Mouse (Mus musculus) left cerebral cortex, postnatal 14 days (tissue): ENCODE measurements around the gene Dapk1. TPM values are rescaled to one million over a fixed set of nuclear protein-coding genes. Genes with fewer than 3 reads are reported as not detected.

Experiments used
- DNase-seq, 2 experiments: peaks; one replicate each; pipeline ENCODE4 v3.0.0; 2021 to 2022; ENCODE audit warnings: low spot score in 2 of 2, mixed read lengths in 1 of 2
- intact Hi-C: fragments of 180-260 bp; cut with DNase I; formaldehyde crosslinking; loops from one replicate; pipeline ENCODE4 v1.15.1; 2025
- total RNA-seq, 2 experiments: library from RNA; stranded (reverse); gene quantifications; 2 replicates each; pipeline ENCODE4 v1.2.3; 2021

The Dapk1 gene
- total RNA-seq, 2 experiments from 2014 or later = 78.6 to 89.5 TPM

DNA sequence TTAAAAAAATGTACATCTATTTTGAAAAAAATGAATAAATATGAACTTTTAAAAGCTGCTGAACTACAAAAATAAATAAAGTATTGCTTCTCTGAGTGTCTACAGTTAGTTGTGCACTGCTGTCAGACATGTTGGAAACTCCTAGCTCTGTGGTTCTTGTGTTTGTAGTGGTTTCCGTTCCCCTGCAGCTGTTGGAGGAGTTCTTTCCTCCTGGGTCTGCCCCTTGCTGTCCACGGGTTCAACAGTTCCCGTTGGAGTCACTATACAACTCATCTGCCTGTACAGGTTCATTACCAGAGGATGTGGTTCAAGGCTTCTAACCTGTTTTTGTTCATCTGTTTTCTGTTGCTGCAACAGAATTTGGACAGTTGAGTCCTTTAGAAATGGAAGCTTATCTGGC, 10.4 kb downstream of the Dapk1 start:
- intact Hi-C loops = no loop called here
- DNase-seq = no peak

GRCm38 (mm10) chr13:60614154-60614553, 12.4 kb downstream of the Dapk1 start:
- peak; percentile 52 to 76 for DNase-seq
- intact Hi-C loops = no loop called here

- intact Hi-C loops = no loop called here
- no peak for DNase-seq
Observed at GRCm38 (mm10) chr13:60615057-60615650, 13.4 kb downstream of the Dapk1 start.

- intact Hi-C loops = no loop called here
- DNase-seq = no peak
Observed at GRCm38 (mm10) chr13:60616036-60616435, 14.3 kb downstream of the Dapk1 start.

- no peak for DNase-seq
- intact Hi-C loops = no loop called here
Observed at GRCm38 (mm10) chr13:60618287-60618686, 16.5 kb downstream of the Dapk1 start.

GRCm38 (mm10) chr13:60619723-60620122, 18.0 kb downstream of the Dapk1 start:
- DNase-seq = no peak
- intact Hi-C loops = loop anchor here (5.0 kb wide), 1 partner anchor 68 kb away; no protein-coding TSS in a partner anchor

DNA sequence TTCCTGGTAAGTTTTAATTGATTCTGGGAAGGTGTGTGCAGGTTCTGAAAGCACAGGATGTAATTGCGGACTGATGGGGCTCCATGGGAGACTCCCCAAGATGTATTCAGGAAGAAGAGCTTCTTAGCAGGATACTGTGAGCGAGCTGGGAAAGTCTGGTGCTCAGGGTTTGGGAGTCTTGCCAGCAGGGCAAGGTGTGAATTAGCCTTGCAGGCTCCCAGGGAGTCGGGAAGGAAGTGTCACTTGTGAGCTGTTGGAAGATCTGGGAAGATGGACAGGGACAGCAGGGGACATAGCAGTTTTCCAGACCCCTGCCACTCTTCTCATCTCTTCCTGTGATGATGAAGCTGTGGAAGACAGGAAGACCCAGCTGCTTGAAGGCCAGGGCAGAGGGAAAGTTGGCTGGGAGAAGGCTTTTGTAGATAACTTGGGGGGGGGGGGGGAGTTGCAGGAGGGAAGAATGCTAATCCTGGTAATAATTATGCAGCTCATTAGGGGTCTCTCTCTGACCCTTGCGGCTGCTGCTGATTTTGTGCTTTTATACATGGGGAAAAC, 19.7 kb downstream of the Dapk1 start:
- intact Hi-C loops = loop anchor here (5.0 kb wide), 1 partner anchor 66 kb away; no protein-coding TSS in a partner anchor
- no peak for DNase-seq

DNA sequence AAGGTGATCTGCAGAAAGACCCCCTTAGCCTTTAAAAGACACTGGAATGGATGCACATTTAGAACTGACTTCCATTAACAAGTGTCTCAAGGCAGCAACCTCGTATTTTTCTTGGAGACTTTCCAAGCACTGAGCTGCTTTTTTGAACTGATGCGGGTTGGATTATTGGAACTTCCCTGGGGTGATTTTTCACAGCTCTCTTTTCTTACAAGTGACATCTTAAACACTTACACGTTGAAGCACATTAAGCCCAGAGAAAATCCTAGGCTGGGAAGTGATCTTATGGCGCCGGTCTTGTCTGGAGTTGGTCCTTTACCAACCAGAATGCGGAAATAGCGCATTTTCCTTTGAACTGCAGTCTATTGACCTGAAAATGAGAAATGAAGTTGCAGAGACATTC, 23.8 kb downstream of the Dapk1 start:
- intact Hi-C loops = no loop called here
- no peak for DNase-seq

DNA sequence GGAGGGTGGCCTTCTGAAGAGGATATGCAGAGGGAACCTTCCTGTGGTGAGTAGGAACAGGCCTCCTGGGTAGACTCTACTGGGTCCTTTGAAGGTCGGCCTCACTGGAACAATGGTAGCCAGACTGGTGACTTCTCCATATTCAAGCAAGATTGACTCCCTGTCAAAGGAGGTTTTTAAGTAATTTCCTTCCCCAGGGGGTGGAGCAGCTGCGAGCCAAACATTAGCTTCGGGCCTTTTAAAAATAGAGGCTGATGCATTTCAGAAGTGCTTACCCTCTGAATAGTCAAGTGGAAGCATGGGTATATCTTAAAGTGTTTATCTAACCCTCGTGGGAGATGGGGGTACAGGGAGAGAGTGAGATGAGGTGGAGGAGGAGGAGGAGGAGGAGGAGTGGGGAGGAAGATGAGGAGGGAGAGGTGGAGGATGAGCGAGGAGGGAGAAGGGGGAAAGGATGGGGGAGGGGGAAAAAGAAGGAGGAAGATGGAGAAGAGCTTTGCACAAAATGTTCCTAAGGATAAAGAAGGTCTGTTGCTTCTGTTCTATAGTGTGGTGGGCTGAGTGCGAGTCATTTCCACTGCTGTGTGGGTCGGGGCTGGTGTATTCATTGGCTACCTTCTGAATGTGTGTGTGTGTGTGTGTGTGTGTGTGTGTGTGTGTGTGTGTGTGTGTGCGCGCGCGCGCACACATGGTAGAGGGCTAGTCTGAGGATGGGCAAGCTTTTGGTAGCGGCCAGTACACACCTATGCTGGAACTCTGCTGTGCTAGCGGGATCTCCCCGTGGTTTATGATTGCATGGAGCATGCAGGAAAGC, 26.3 kb downstream of the Dapk1 start:
- DNase-seq = peak in 1 of 2 experiments; percentile 47
- intact Hi-C loops = no loop called here

GRCm38 (mm10) chr13:60628657-60628950, 26.9 kb downstream of the Dapk1 start:
- intact Hi-C loops = no loop called here
- no peak for DNase-seq

- intact Hi-C loops = no loop called here
- no peak for DNase-seq
Observed at GRCm38 (mm10) chr13:60629419-60629818, 27.7 kb downstream of the Dapk1 start.

DNA sequence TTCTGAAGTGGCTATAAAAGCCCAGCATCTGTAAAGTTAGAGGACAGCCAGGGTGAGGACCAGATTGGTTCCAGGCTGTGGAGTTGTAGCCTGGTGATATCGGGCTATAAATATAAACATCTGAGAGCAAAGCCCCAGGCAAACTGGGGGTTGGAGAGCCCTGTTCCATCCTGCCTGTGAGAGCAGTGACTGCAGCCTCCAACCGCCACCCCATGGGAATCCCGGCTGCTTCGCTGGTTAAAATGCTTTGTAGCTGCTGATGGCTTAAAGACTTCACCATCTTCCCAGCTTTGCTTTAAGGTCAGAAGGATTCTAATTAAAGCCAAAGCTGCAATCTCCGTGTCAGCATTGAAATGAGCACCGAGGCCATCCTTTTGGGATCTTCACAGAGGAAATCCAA, 32.2 kb downstream of the Dapk1 start:
- intact Hi-C loops = no loop called here
- no peak for DNase-seq

- intact Hi-C loops = no loop called here
- no peak for DNase-seq
Observed at GRCm38 (mm10) chr13:60635636-60636035, 33.9 kb downstream of the Dapk1 start.

GRCm38 (mm10) chr13:60639482-60640055, 37.8 kb downstream of the Dapk1 start:
- DNase-seq = no peak
- intact Hi-C loops = no loop called here

DNA sequence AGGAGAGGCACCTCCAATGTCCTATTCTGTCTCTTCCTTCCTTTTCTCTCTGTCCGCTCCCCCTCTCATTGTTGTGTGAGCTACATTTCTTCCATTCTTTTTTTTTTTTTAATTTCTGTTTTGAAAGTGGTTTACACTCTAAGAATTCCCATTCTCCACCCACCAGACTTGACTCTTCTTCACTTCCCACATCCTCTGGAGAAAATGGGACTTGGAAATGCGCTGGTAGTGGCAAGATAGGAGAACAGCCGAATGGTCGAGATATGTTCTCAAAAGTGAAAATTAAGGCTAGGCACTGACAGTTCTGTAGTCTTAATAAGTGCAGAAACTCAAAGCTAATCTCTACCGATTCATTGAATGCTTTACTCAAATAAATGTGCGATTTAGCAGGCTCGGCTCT, 38.7 kb downstream of the Dapk1 start:
- no peak for DNase-seq
- intact Hi-C loops = no loop called here

DNA sequence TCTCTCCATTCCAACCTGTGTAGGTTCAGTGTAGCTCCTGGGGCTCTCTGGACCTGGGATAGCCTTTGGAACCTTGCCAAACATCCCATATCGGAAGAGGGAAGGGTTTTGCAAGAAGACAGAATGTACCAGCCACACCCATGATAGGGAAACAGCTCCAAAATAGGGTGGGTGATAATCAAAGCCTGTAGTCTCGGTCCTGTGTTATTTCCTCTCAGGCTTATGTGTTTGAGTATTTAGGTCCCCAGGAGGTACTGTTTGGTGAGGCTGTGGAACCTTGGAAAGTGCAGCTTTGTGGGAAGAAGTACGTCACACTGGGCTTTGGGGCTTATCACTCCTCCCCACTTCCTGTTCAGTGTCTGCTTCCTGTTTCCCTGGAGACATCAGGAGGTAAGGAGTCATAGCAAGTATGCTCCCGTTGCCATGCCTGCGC, 42.7 kb downstream of the Dapk1 start:
- intact Hi-C loops = no loop called here
- DNase-seq = no peak

- intact Hi-C loops = no loop called here
Observed at GRCm38 (mm10) chr13:60646791-60647190, 45.0 kb downstream of the Dapk1 start.

GRCm38 (mm10) chr13:60648350-60648749, 46.6 kb downstream of the Dapk1 start:
- intact Hi-C loops = no loop called here
- DNase-seq = no peak

More at GRCm38 (mm10) chr13:60646791-60647190, 45.0 kb downstream of the Dapk1 start:
- no peak for DNase-seq

DNA sequence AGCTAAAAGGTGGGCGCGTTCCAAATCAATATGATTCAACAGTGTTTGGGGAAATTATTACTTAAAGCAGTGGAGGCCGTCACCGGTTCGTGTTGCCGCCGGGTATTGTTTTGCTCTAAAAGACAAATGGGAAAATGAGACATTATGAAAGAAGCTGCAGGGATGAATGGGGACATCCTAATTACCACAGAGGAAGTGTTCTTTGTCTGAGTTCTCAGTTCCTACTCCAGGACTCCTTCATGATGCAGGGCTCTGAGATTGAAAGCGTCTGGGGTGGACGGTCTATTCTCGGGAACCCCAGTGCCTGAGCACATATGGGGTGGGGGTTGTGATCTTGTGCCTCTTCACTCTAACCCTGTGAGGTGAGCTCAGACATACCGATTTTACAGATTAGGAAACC, 48.3 kb downstream of the Dapk1 start:
- intact Hi-C loops = no loop called here
- no peak for DNase-seq

GRCm38 (mm10) chr13:60654017-60654565, 52.3 kb downstream of the Dapk1 start:
- intact Hi-C loops = no loop called here
- DNase-seq = no peak
